Mouse (Mus musculus): ENCODE data around the gene Hlcs. TPM values are rescaled to one million over a fixed set of nuclear protein-coding genes. Genes with fewer than 3 reads are reported as not detected.

The Hlcs gene
- polyA plus RNA-seq, 1 experiment, result 12.6 TPM

- H3K9me3 ChIP-seq (replicated peaks; ENCODE audit: control insufficient read depth, insufficient read depth, low read length, poor library complexity, severe bottlenecking), result no peaks in the 10 kb centered on the region
- H3K4me3 ChIP-seq (ENCODE audit: low read depth, low read length), result no peak overlapping the region
- no peak overlapping the region for H3K9ac ChIP-seq (ENCODE audit: low read depth, poor library complexity, severe bottlenecking)
- 0 out of 2 replicates have a peak, but pooled peaks cover 1% of the 10 kb centered on the region for H3K27me3 ChIP-seq (ENCODE audit: control insufficient read depth, insufficient read depth, low read length, poor library complexity, severe bottlenecking)
- H3K4me1 ChIP-seq (ENCODE audit: control insufficient read depth, insufficient read depth, low read length), result peaks cover 2% of the 10 kb centered on the region
- no peaks in the 10 kb centered on the region for H3K36me3 ChIP-seq (ENCODE audit: control insufficient read depth, insufficient read depth, low read length, poor library complexity, severe bottlenecking)
- no peak for TF ChIP-seq EP300 (IDR thresholded peaks at IDR 0.05; ENCODE audit: insufficient read depth, low read depth, low read length)
- TF ChIP-seq CTCF (IDR thresholded peaks at IDR 0.05; ENCODE audit: low read depth, low read length), result no peak
- no peak for TF ChIP-seq POLR2A (IDR thresholded peaks at IDR 0.05; ENCODE audit: insufficient read depth, low read length)
- no peak overlapping the region for H3K27ac ChIP-seq (ENCODE audit: insufficient read depth, low read length)
Measured at GRCm38 (mm10) chr16:94317752-94318151, 4.4 kb upstream of the Hlcs start.

DNA sequence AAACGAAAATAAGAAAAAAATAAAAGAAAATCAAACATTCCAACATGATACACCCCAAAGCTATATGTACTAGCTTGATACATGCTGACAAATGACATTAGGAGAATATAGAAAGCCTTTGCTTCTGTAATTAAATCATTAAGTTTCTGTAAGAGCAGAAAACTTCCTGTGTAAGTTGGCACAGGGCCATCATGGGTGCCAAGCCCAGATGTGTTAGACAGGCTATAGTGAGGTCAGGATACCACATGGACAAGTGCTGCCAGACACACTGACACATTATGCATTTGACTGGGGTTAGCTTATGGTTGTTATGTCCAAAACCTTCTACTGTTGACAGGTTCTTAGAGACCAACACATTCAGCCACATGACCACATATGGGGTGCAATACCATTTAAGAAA is 1.8 kb upstream of the Hlcs start:
- H3K4me3 ChIP-seq (ENCODE audit: low read depth, low read length), result no peak overlapping the region

GRCm38 (mm10) chr16:94314626-94315025 is 1.3 kb upstream of the Hlcs start:
- TF ChIP-seq CTCF (IDR thresholded peaks at IDR 0.05; ENCODE audit: low read depth, low read length), result no peak

More for the DNA sequence above, 1.8 kb upstream of the Hlcs start:
- 0 out of 2 replicates have a peak, but pooled peaks cover 1% of the 10 kb centered on the region for H3K27me3 ChIP-seq (ENCODE audit: control insufficient read depth, insufficient read depth, low read length, poor library complexity, severe bottlenecking)
- H3K36me3 ChIP-seq (ENCODE audit: control insufficient read depth, insufficient read depth, low read length, poor library complexity, severe bottlenecking), result no peaks in the 10 kb centered on the region
- TF ChIP-seq CTCF (IDR thresholded peaks at IDR 0.05; ENCODE audit: low read depth, low read length) (no peak), EP300 (IDR thresholded peaks at IDR 0.05; ENCODE audit: insufficient read depth, low read depth, low read length) (no peak), POLR2A (IDR thresholded peaks at IDR 0.05; ENCODE audit: insufficient read depth, low read length) (no peak)
- peaks cover 2% of the 10 kb centered on the region for H3K4me1 ChIP-seq (ENCODE audit: control insufficient read depth, insufficient read depth, low read length)
- H3K9ac ChIP-seq (ENCODE audit: low read depth, poor library complexity, severe bottlenecking), result no peak overlapping the region
- H3K27ac ChIP-seq (ENCODE audit: insufficient read depth, low read length), result no peak overlapping the region
- no peaks in the 10 kb centered on the region for H3K9me3 ChIP-seq (replicated peaks; ENCODE audit: control insufficient read depth, insufficient read depth, low read length, poor library complexity, severe bottlenecking)

DNA sequence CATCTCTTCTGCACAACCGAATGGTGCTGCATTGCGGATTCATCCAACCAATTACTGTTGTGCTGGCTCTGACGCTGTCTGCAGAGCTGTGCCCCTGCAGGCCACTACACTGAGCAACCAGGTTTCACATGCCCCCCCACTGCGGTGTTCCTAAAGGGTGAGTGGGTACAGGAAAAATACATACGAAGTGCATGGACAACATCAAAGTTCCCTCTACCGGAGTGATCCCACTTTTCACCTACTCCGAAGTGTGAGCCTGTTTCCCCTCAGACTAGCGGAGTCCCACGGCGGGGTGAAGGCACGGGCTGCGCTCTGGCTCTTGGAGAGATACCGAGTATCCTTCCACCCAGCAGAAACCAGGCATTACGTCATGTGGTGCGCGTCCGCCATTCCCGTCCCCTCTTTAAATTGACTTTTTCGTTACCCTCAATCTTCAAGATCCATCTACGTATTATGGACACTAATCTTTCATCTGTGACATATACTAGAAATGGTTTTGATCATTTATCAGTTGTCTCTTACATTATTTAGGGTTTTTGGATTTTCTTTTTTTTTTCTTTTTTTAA is 625 bp downstream of the Hlcs start:
- Histone ChIP-seq H3K27ac (ENCODE audit: insufficient read depth, low read length) (peak overlapping the region; percentile 34), H3K9ac (ENCODE audit: low read depth, poor library complexity, severe bottlenecking) (peak overlapping the region; percentile 76), H3K36me3 (ENCODE audit: control insufficient read depth, insufficient read depth, low read length, poor library complexity, severe bottlenecking) (no peaks in the 10 kb centered on the region), H3K27me3 (ENCODE audit: control insufficient read depth, insufficient read depth, low read length, poor library complexity, severe bottlenecking) (no peaks in the 10 kb centered on the region), H3K4me1 (ENCODE audit: control insufficient read depth, insufficient read depth, low read length) (peaks cover 2% of the 10 kb centered on the region), H3K9me3 (replicated peaks; ENCODE audit: control insufficient read depth, insufficient read depth, low read length, poor library complexity, severe bottlenecking) (no peaks in the 10 kb centered on the region), H3K4me3 (ENCODE audit: low read depth, low read length) (peak overlapping the region; percentile 93)
- no peak for TF ChIP-seq EP300 (IDR thresholded peaks at IDR 0.05; ENCODE audit: insufficient read depth, low read depth, low read length)
- TF ChIP-seq POLR2A (IDR thresholded peaks at IDR 0.05; ENCODE audit: insufficient read depth, low read length), result no peak
- no peak for TF ChIP-seq CTCF (IDR thresholded peaks at IDR 0.05; ENCODE audit: low read depth, low read length)

More at GRCm38 (mm10) chr16:94314626-94315025, 1.3 kb upstream of the Hlcs start:
- no peak overlapping the region for H3K27ac ChIP-seq (ENCODE audit: insufficient read depth, low read length)
- no peaks in the 10 kb centered on the region for H3K9me3 ChIP-seq (replicated peaks; ENCODE audit: control insufficient read depth, insufficient read depth, low read length, poor library complexity, severe bottlenecking)
- 0 out of 2 replicates have a peak, but pooled peaks cover 1% of the 10 kb centered on the region for H3K27me3 ChIP-seq (ENCODE audit: control insufficient read depth, insufficient read depth, low read length, poor library complexity, severe bottlenecking)
- no peak overlapping the region for H3K4me3 ChIP-seq (ENCODE audit: low read depth, low read length)
- H3K4me1 ChIP-seq (ENCODE audit: control insufficient read depth, insufficient read depth, low read length), result peaks cover 2% of the 10 kb centered on the region
- H3K9ac ChIP-seq (ENCODE audit: low read depth, poor library complexity, severe bottlenecking), result no peak overlapping the region
- H3K36me3 ChIP-seq (ENCODE audit: control insufficient read depth, insufficient read depth, low read length, poor library complexity, severe bottlenecking), result no peaks in the 10 kb centered on the region

GRCm38 (mm10) chr16:94311931-94312330 is 1.4 kb downstream of the Hlcs start:
- peaks cover 2% of the 10 kb centered on the region for H3K4me1 ChIP-seq (ENCODE audit: control insufficient read depth, insufficient read depth, low read length)
- H3K4me3 ChIP-seq (ENCODE audit: low read depth, low read length), result no peak overlapping the region
- no peak overlapping the region for H3K9ac ChIP-seq (ENCODE audit: low read depth, poor library complexity, severe bottlenecking)
- H3K27me3 ChIP-seq (ENCODE audit: control insufficient read depth, insufficient read depth, low read length, poor library complexity, severe bottlenecking), result no peaks in the 10 kb centered on the region
- no peaks in the 10 kb centered on the region for H3K9me3 ChIP-seq (replicated peaks; ENCODE audit: control insufficient read depth, insufficient read depth, low read length, poor library complexity, severe bottlenecking)
- no peak for TF ChIP-seq POLR2A (IDR thresholded peaks at IDR 0.05; ENCODE audit: insufficient read depth, low read length)
- TF ChIP-seq CTCF (IDR thresholded peaks at IDR 0.05; ENCODE audit: low read depth, low read length), result no peak
- no peak for TF ChIP-seq EP300 (IDR thresholded peaks at IDR 0.05; ENCODE audit: insufficient read depth, low read depth, low read length)
- no peaks in the 10 kb centered on the region for H3K36me3 ChIP-seq (ENCODE audit: control insufficient read depth, insufficient read depth, low read length, poor library complexity, severe bottlenecking)
- H3K27ac ChIP-seq (ENCODE audit: insufficient read depth, low read length), result no peak overlapping the region

- TF ChIP-seq EP300 (IDR thresholded peaks at IDR 0.05; ENCODE audit: insufficient read depth, low read depth, low read length) (no peak), CTCF (IDR thresholded peaks at IDR 0.05; ENCODE audit: low read depth, low read length) (no peak), POLR2A (IDR thresholded peaks at IDR 0.05; ENCODE audit: insufficient read depth, low read length) (no peak)
- Histone ChIP-seq H3K9ac (ENCODE audit: low read depth, poor library complexity, severe bottlenecking) (no peak overlapping the region), H3K4me3 (ENCODE audit: low read depth, low read length) (no peak overlapping the region), H3K9me3 (replicated peaks; ENCODE audit: control insufficient read depth, insufficient read depth, low read length, poor library complexity, severe bottlenecking) (no peaks in the 10 kb centered on the region), H3K27ac (ENCODE audit: insufficient read depth, low read length) (no peak overlapping the region), H3K36me3 (ENCODE audit: control insufficient read depth, insufficient read depth, low read length, poor library complexity, severe bottlenecking) (no peaks in the 10 kb centered on the region), H3K4me1 (ENCODE audit: control insufficient read depth, insufficient read depth, low read length) (no peaks in the 10 kb centered on the region), H3K27me3 (ENCODE audit: control insufficient read depth, insufficient read depth, low read length, poor library complexity, severe bottlenecking) (no peaks in the 10 kb centered on the region)
Measured at GRCm38 (mm10) chr16:94311416-94311815, 2.0 kb downstream of the Hlcs start.

Measured in ES-Bruce4 (cell line).